Mouse (Mus musculus) liver, embryonic 11.5 days (tissue): ENCODE data around the gene Inf2. TPM values are rescaled to one million over a fixed set of nuclear protein-coding genes. Genes with fewer than 3 reads are reported as not detected.

ENCODE experiments used
- ATAC-seq: fragments of 200-750 bp; cut with Nextera tagmentation; replicated peaks from 2 replicates; pipeline ENCODE4 v1.8.0; 2017; ENCODE audit warnings: moderate number of reproducible peaks, mild to moderate bottlenecking, moderate TSS enrichment, moderate library complexity; ENCODE audit not compliant: low FRiP score
- DNase-seq: peaks from one replicate; pipeline ENCODE4 v3.0.0-alpha.2; 2017; ENCODE audit warnings: low spot score
- H3K27ac ChIP-seq: fragments of 300-500 bp; sonication (generic); 2 replicates; pipeline ENCODE4 v1.5.1; 2014; ENCODE audit warnings: mild to moderate bottlenecking, low read depth, low read length, control low read depth
- H3K27me3 ChIP-seq: fragments of 300-500 bp; sonication (generic); replicated peaks from 2 replicates; pipeline ENCODE4 v1.6.1; 2014; ENCODE audit warnings: low read length, mixed read lengths; ENCODE audit not compliant: control insufficient read depth, insufficient read depth
- H3K36me3 ChIP-seq: fragments of 300-500 bp; sonication (generic); 2 replicates; pipeline ENCODE4 v1.6.1; 2014; ENCODE audit warnings: mild to moderate bottlenecking, low read length, moderate library complexity, mixed read lengths; ENCODE audit not compliant: control insufficient read depth, insufficient read depth
- H3K4me1 ChIP-seq: fragments of 300-500 bp; sonication (generic); replicated peaks from 2 replicates; pipeline ENCODE4 v1.6.1; 2014; ENCODE audit warnings: low read length, mixed read lengths; ENCODE audit not compliant: control insufficient read depth, insufficient read depth
- H3K4me2 ChIP-seq: fragments of 300-500 bp; sonication (generic); 2 replicates; pipeline ENCODE4 v1.6.1; 2014; ENCODE audit warnings: mild to moderate bottlenecking, control low read depth, moderate library complexity
- H3K4me3 ChIP-seq: fragments of 300-500 bp; sonication (generic); 2 replicates; pipeline ENCODE4 v1.5.1; 2014; ENCODE audit warnings: low read depth, low read length, control low read depth
- H3K9ac ChIP-seq: fragments of 300-500 bp; sonication (generic); 2 replicates; pipeline ENCODE4 v1.6.1; 2014; ENCODE audit warnings: low read depth, low read length, control low read depth
- H3K9me3 ChIP-seq: fragments of 300-500 bp; sonication (generic); 2 replicates; pipeline ENCODE4 v1.6.1; 2016; ENCODE audit warnings: low read length, inconsistent platforms, mixed read lengths; ENCODE audit not compliant: control insufficient read depth
- WGBS: fragments of 180-500 bp; shearing (Covaris S2); extraction: QIAGEN DNeasy Blood & Tissue Kit; methylation state at CpG from one replicate; pipeline ENCODE4 v1.1.7; 2014; 5-methylcytosine and 5-hydroxymethylcytosine counted together
- polyA plus RNA-seq: library from polyadenylated mRNA; unstranded; fragments of >200 nt; fragmentation: Nextera tagmentation; extraction: Ambion mirVana; gene quantifications from 2 replicates; pipeline ENCODE4 v1.2.1, GENCODE M21; 2014

Inf2 gene
- polyA plus RNA-seq, 1 experiment from 2014 or later = 6.5 TPM

GRCm38 (mm10) chr12:112620354-112621061, 31.9 kb downstream of the Inf2 start:
- WGBS = 15% methylated on average over 15 of the region's 16 CpGs
- ATAC-seq = no peak
- no peak for DNase-seq
- no peaks in the 10 kb centered on the region for H3K36me3 ChIP-seq
- H3K9me3 ChIP-seq = no peaks in the 10 kb centered on the region
- H3K4me2 ChIP-seq = peak overlapping the region; percentile 99
- peaks cover 48% of the 10 kb centered on the region for H3K4me1 ChIP-seq
- H3K9ac ChIP-seq = peak overlapping the region; percentile 72
- peaks cover 15% of the 10 kb centered on the region for H3K27me3 ChIP-seq
- no peak overlapping the region for H3K27ac ChIP-seq
- peak overlapping the region; percentile 57 for H3K4me3 ChIP-seq

- Histone ChIP-seq H3K9me3 (no peaks in the 10 kb centered on the region), H3K4me3 (no peak overlapping the region), H3K4me1 (peaks cover 53% of the 10 kb centered on the region), H3K27me3 (peaks cover 15% of the 10 kb centered on the region), H3K9ac (no peak overlapping the region), H3K27ac (no peak overlapping the region), H3K36me3 (no peaks in the 10 kb centered on the region), H3K4me2 (no peak overlapping the region)
- 51% methylated on average over 3 of the region's 3 CpGs for WGBS
- DNase-seq (no peak), ATAC-seq (no peak)
Measured at GRCm38 (mm10) chr12:112621900-112622299, 33.3 kb downstream of the Inf2 start.

- Histone ChIP-seq H3K9ac (no peak overlapping the region), H3K27me3 (peaks cover 15% of the 10 kb centered on the region), H3K4me3 (no peak overlapping the region), H3K4me2 (no peak overlapping the region), H3K36me3 (no peaks in the 10 kb centered on the region), H3K9me3 (no peaks in the 10 kb centered on the region), H3K4me1 (peaks cover 45% of the 10 kb centered on the region), H3K27ac (no peak overlapping the region)
- DNase-seq (peak; percentile 72), ATAC-seq (peak; percentile 68)
- 20% methylated on average over 2 of the region's 2 CpGs for WGBS
Measured at GRCm38 (mm10) chr12:112623742-112624141, 35.2 kb downstream of the Inf2 start.

- ATAC-seq = no peak
Measured at GRCm38 (mm10) chr12:112625700-112626099, 37.1 kb downstream of the Inf2 start.

GRCm38 (mm10) chr12:112626455-112626854, 37.9 kb downstream of the Inf2 start:
- WGBS = 70% methylated on average over 6 of the region's 6 CpGs
- Histone ChIP-seq H3K4me2 (no peak overlapping the region), H3K27ac (no peak overlapping the region), H3K36me3 (no peaks in the 10 kb centered on the region), H3K4me1 (peaks cover 46% of the 10 kb centered on the region), H3K9ac (no peak overlapping the region), H3K9me3 (no peaks in the 10 kb centered on the region), H3K27me3 (peaks cover 3% of the 10 kb centered on the region), H3K4me3 (no peak overlapping the region)
- no peak for DNase-seq
- ATAC-seq = no peak

More at GRCm38 (mm10) chr12:112625700-112626099, 37.1 kb downstream of the Inf2 start:
- no peaks in the 10 kb centered on the region for H3K36me3 ChIP-seq
- H3K9ac ChIP-seq = no peak overlapping the region
- WGBS = 81% methylated on average over 4 of the region's 4 CpGs
- no peak for DNase-seq
- no peak overlapping the region for H3K27ac ChIP-seq
- H3K27me3 ChIP-seq = peaks cover 8% of the 10 kb centered on the region
- peaks cover 45% of the 10 kb centered on the region for H3K4me1 ChIP-seq
- H3K4me2 ChIP-seq = no peak overlapping the region
- H3K4me3 ChIP-seq = no peak overlapping the region
- no peaks in the 10 kb centered on the region for H3K9me3 ChIP-seq

- Histone ChIP-seq H3K36me3 (no peaks in the 10 kb centered on the region), H3K9me3 (no peaks in the 10 kb centered on the region), H3K4me3 (no peak overlapping the region), H3K9ac (no peak overlapping the region), H3K4me2 (no peak overlapping the region), H3K27me3 (no peaks in the 10 kb centered on the region), H3K4me1 (peaks cover 48% of the 10 kb centered on the region), H3K27ac (no peak overlapping the region)
- DNase-seq = no peak
- WGBS = 62% methylated on average over 7 of the region's 7 CpGs
- ATAC-seq = no peak
Measured at GRCm38 (mm10) chr12:112627097-112627881, 38.7 kb downstream of the Inf2 start.

GRCm38 (mm10) chr12:112628197-112628596, 39.6 kb downstream of the Inf2 start:
- H3K36me3 ChIP-seq = no peaks in the 10 kb centered on the region
- no peak overlapping the region for H3K4me3 ChIP-seq
- ATAC-seq = no peak
- no peaks in the 10 kb centered on the region for H3K9me3 ChIP-seq
- no peak for DNase-seq
- 0 out of 2 replicates have a peak overlapping the region, but pooled peaks have one; percentile 9 for H3K9ac ChIP-seq
- peaks cover 45% of the 10 kb centered on the region for H3K4me1 ChIP-seq
- WGBS = 67% methylated on average over 6 of the region's 6 CpGs
- H3K27me3 ChIP-seq = no peaks in the 10 kb centered on the region
- no peak overlapping the region for H3K4me2 ChIP-seq
- peak overlapping the region; percentile 26; the same call in 1 of the 2 replicates for H3K27ac ChIP-seq

- Histone ChIP-seq H3K36me3 (no peaks in the 10 kb centered on the region), H3K9me3 (no peaks in the 10 kb centered on the region), H3K9ac (peak overlapping the region; percentile 44; the same call in 1 of the 2 replicates), H3K4me1 (peaks cover 44% of the 10 kb centered on the region), H3K27me3 (no peaks in the 10 kb centered on the region), H3K4me2 (peak overlapping the region; percentile 78), H3K27ac (no peak overlapping the region; the same call in 1 of the 2 replicates), H3K4me3 (peak overlapping the region; percentile 35)
- ATAC-seq (peak; percentile 79), DNase-seq (peak; percentile 81)
- WGBS = 24% methylated on average over 19 of the region's 19 CpGs
Measured at GRCm38 (mm10) chr12:112628928-112629721, 40.5 kb downstream of the Inf2 start.
